Mouse (Mus musculus) MEL (cell line): ENCODE results near the gene Naa35. TPM values are rescaled to one million over a fixed set of nuclear protein-coding genes. Genes with fewer than 3 reads are reported as not detected.

ENCODE experiments used
- DNase-seq: peaks from one replicate; pipeline ENCODE4 v3.0.0; 2011; ENCODE audit warnings: low read depth, low spot score
- H3K27ac ChIP-seq: 2 replicates; pipeline ENCODE4 v1.5.1; 2012; ENCODE audit warnings: low read depth, mild to moderate bottlenecking, control low read depth, low read length, moderate library complexity; ENCODE audit not compliant: control insufficient read depth
- H3K27me3 ChIP-seq, 2 experiments: fragments of 150-350 bp in 1 of 2; sonication (generic) in 1 of 2; 2 replicates each; pipeline ENCODE4 v1.6.1; 2012; ENCODE audit warnings: low read length in 2 of 2, mild to moderate bottlenecking in 2 of 2, improper control_type of control experiment in 1 of 2, moderate library complexity in 1 of 2; ENCODE audit not compliant: insufficient read depth in 2 of 2, control insufficient read depth in 1 of 2
- H3K36me3 ChIP-seq, 2 experiments: 2 replicates each; pipeline ENCODE4 v1.6.1; 2012 to 2014; ENCODE audit warnings: low read length in 2 of 2, improper control_type of control experiment in 1 of 2, inconsistent platforms in 1 of 2, mild to moderate bottlenecking in 1 of 2; ENCODE audit not compliant: insufficient read depth in 2 of 2, control insufficient read depth in 1 of 2
- H3K4me1 ChIP-seq, 2 experiments: fragments of 150-350 bp in 1 of 2; sonication (generic) in 1 of 2; 2 replicates each; pipeline ENCODE4 v1.6.1; 2012; ENCODE audit warnings: low read length in 2 of 2, improper control_type of control experiment in 1 of 2, mild to moderate bottlenecking in 1 of 2; ENCODE audit not compliant: insufficient read depth in 2 of 2, control insufficient read depth in 1 of 2
- H3K4me3 ChIP-seq, 2 experiments: fragments of 150-350 bp in 1 of 2; sonication (generic) in 1 of 2; 2 replicates each; pipeline ENCODE4 v1.5.1; 2012; ENCODE audit warnings: low read depth in 2 of 2, low read length in 2 of 2, mild to moderate bottlenecking in 2 of 2, moderate library complexity in 2 of 2, control low read depth in 1 of 2, improper control_type of control experiment in 1 of 2; ENCODE audit not compliant: control insufficient read depth in 1 of 2, insufficient read depth in 1 of 2
- H3K79me2 ChIP-seq: 2 replicates; pipeline ENCODE4 v1.6.1; 2012; ENCODE audit warnings: mild to moderate bottlenecking, low read length, moderate library complexity; ENCODE audit not compliant: control insufficient read depth, poor library complexity, insufficient read depth
- H3K9ac ChIP-seq: 2 replicates; pipeline ENCODE4 v1.6.1; 2012; ENCODE audit warnings: low read depth, mild to moderate bottlenecking, control low read depth, low read length, moderate library complexity; ENCODE audit not compliant: control insufficient read depth, poor library complexity, severe bottlenecking
- H3K9me3 ChIP-seq: fragments of 150-350 bp; sonication (generic); replicated peaks from 2 replicates; pipeline ENCODE4 v1.6.1; 2012; ENCODE audit warnings: mild to moderate bottlenecking, low read length, improper control_type of control experiment, moderate library complexity; ENCODE audit not compliant: insufficient read depth
- BHLHE40 ChIP-seq: IDR thresholded peaks from 2 replicates; pipeline ENCODE4 v1.6.1; 2012; ENCODE audit warnings: low read depth, mild to moderate bottlenecking, inconsistent platforms, low read length, improper control_type of control experiment, borderline replicate concordance
- CHD1 ChIP-seq: IDR thresholded peaks from 2 replicates; pipeline ENCODE4 v1.6.1; 2012; ENCODE audit warnings: low read depth, mild to moderate bottlenecking, inconsistent platforms, low read length, improper control_type of control experiment
- CHD2 ChIP-seq: IDR thresholded peaks from 2 replicates; pipeline ENCODE4 v1.6.1; 2011; ENCODE audit warnings: low read length, improper control_type of control experiment
- CTCF ChIP-seq, 3 experiments: IDR thresholded peaks in 2 of 3; conservative IDR thresholded peaks in 1 of 3; 2 replicates each; pipeline ENCODE4 v1.5.1; 2011 to 2012; ENCODE audit warnings: low read length in 3 of 3, low read depth in 2 of 3, mild to moderate bottlenecking in 2 of 3, improper control_type of control experiment in 1 of 3, inconsistent platforms in 1 of 3, mixed read lengths in 1 of 3, moderate library complexity in 1 of 3; ENCODE audit not compliant: control insufficient read depth in 1 of 3, insufficient read depth in 1 of 3, poor library complexity in 1 of 3, severe bottlenecking in 1 of 3
- E2F4 ChIP-seq: IDR thresholded peaks from 2 replicates; pipeline ENCODE4 v1.6.1; 2011; ENCODE audit warnings: low read depth, low read length, improper control_type of control experiment, borderline replicate concordance
- ELF1 ChIP-seq: IDR thresholded peaks from 2 replicates; pipeline ENCODE4 v1.6.1; 2014; ENCODE audit warnings: low read depth, mild to moderate bottlenecking, inconsistent platforms, low read length, improper control_type of control experiment, moderate library complexity
- ETS1 ChIP-seq: IDR thresholded peaks from 2 replicates; pipeline ENCODE4 v1.6.1; 2012; ENCODE audit warnings: low read depth, mild to moderate bottlenecking, inconsistent platforms, low read length, improper control_type of control experiment, moderate library complexity
- GATA1 ChIP-seq: IDR thresholded peaks from 2 replicates; pipeline ENCODE4 v1.6.1; 2011; ENCODE audit warnings: low read depth, low read length, improper control_type of control experiment
- JUND ChIP-seq: IDR thresholded peaks from 2 replicates; pipeline ENCODE4 v1.6.1; 2011; ENCODE audit warnings: low read depth, mild to moderate bottlenecking, improper control_type of control experiment, low read length
- KAT2A ChIP-seq: conservative IDR thresholded peaks from 2 replicates; pipeline ENCODE4 v1.6.1; 2012; ENCODE audit warnings: low read depth, low read length, improper control_type of control experiment, inconsistent platforms
- MAX ChIP-seq: IDR thresholded peaks from 2 replicates; pipeline ENCODE4 v1.6.1; 2011; ENCODE audit warnings: low read length, improper control_type of control experiment
- MXI1 ChIP-seq: IDR thresholded peaks from 2 replicates; pipeline ENCODE4 v1.6.1; 2011; ENCODE audit warnings: mild to moderate bottlenecking, low read depth, low read length, improper control_type of control experiment
- MYC ChIP-seq: IDR thresholded peaks from 2 replicates; pipeline ENCODE4 v1.6.1; 2011; ENCODE audit warnings: low read depth, mild to moderate bottlenecking, low read length, improper control_type of control experiment, moderate library complexity
- POLR2A ChIP-seq, 2 experiments: IDR thresholded peaks; 2 replicates each; pipeline ENCODE4 v1.6.1; 2011 to 2012; ENCODE audit warnings: low read length in 2 of 2, mild to moderate bottlenecking in 2 of 2, control low read depth in 1 of 2, improper control_type of control experiment in 1 of 2, low read depth in 1 of 2, moderate library complexity in 1 of 2; ENCODE audit not compliant: control insufficient read depth in 1 of 2, insufficient read depth in 1 of 2, poor library complexity in 1 of 2
- POLR2AphosphoS2 ChIP-seq: IDR thresholded peaks from 2 replicates; pipeline ENCODE4 v1.6.1; 2011; ENCODE audit warnings: low read length, improper control_type of control experiment
- POLR2AphosphoS5 ChIP-seq: IDR thresholded peaks from 2 replicates; pipeline ENCODE4 v1.6.1; 2012; ENCODE audit warnings: low read depth, borderline replicate concordance, mild to moderate bottlenecking, inconsistent platforms, low read length, moderate library complexity, mixed read lengths
- RCOR1 ChIP-seq: IDR thresholded peaks from 2 replicates; pipeline ENCODE4 v1.6.1; 2012; ENCODE audit warnings: low read depth, mild to moderate bottlenecking, inconsistent platforms, low read length, improper control_type of control experiment
- SIN3A ChIP-seq: IDR thresholded peaks from 2 replicates; pipeline ENCODE4 v1.6.1; 2012; ENCODE audit warnings: low read length, improper control_type of control experiment, inconsistent platforms
- SMC3 ChIP-seq: IDR thresholded peaks from 2 replicates; pipeline ENCODE4 v1.6.1; 2011; ENCODE audit warnings: low read depth, low read length, improper control_type of control experiment
- TBP ChIP-seq: IDR thresholded peaks from 2 replicates; pipeline ENCODE4 v1.8.0; 2011; ENCODE audit warnings: low read depth, low read length, improper control_type of control experiment
- TCF12 ChIP-seq: IDR thresholded peaks from 2 replicates; pipeline ENCODE4 v1.6.1; 2014; ENCODE audit warnings: low read depth, mild to moderate bottlenecking, inconsistent platforms, low read length, improper control_type of control experiment, moderate library complexity
- USF1 ChIP-seq: IDR thresholded peaks from 2 replicates; pipeline ENCODE4 v1.6.1; 2014; ENCODE audit warnings: low read depth, mild to moderate bottlenecking, inconsistent platforms, low read length, improper control_type of control experiment, moderate library complexity
- ZC3H11A ChIP-seq: IDR thresholded peaks from 2 replicates; pipeline ENCODE4 v1.6.1; 2012; ENCODE audit warnings: low read depth, mild to moderate bottlenecking, inconsistent platforms, low read length, improper control_type of control experiment
- ZKSCAN1 ChIP-seq: IDR thresholded peaks from 2 replicates; pipeline ENCODE4 v1.6.1; 2012; ENCODE audit warnings: low read depth, mild to moderate bottlenecking, inconsistent platforms, low read length, improper control_type of control experiment, moderate library complexity
- ZMIZ1 ChIP-seq: IDR thresholded peaks from 2 replicates; pipeline ENCODE4 v1.6.1; 2012; ENCODE audit warnings: low read depth, mild to moderate bottlenecking, inconsistent platforms, low read length, improper control_type of control experiment, moderate library complexity
- ZNF384 ChIP-seq: IDR thresholded peaks from 2 replicates; pipeline ENCODE4 v1.6.1; 2012; ENCODE audit warnings: low read depth, mild to moderate bottlenecking, inconsistent platforms, low read length, improper control_type of control experiment
- polyA plus RNA-seq, 2 experiments: library from polyadenylated mRNA; stranded (reverse) in 1 of 2; unstranded in 1 of 2; fragments of >175 nt in 1 of 2; fragments of >200 nt in 1 of 2; gene quantifications; 2 replicates each; pipeline versions ENCODE4 v1.2.1 to v1.2.4; 2012; ENCODE audit warnings: low replicate concordance in 2 of 2, low read depth in 1 of 2; ENCODE audit not compliant: insufficient read length in 2 of 2, insufficient read depth in 1 of 2, missing spikeins in 1 of 2
- total RNA-seq: library from RNA; depleted of rRNA; stranded (reverse); fragments of 300-350 nt; gene quantifications from 2 replicates; pipeline ENCODE4 v1.2.3, GENCODE M21; 2012

Naa35 gene
- total and polyA plus RNA-seq, 3 experiments: 19.5 to 44.4 TPM; not detected in 1

DNA sequence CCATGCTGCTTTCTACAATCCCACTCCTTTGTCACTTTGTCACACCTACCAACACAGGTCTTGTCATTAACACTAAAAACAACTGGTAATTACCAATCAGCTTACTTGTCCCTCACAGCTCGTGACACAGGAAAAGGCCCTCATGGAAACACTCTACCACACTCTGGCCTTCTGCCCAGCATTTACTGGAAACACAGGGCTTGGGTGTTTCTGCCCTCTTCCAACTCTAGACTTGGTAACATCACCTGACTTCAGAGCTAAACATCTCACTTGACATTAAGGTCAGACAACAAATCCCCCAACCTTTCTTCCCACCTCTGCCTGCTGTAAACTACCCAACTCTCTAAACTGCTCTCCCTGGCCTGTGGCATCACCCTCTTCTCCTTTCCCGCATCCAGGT, 38.0 kb upstream of the Naa35 start:
- H3K4me1 ChIP-seq: peaks cover 40 to 48% of the 10 kb centered on the region in 2 experiments
- peak; percentile 34 for DNase-seq
- no peak overlapping the region for H3K9ac ChIP-seq
- TF ChIP-seq ZMIZ1 (no peak), MYC (no peak), CHD2 (no peak), E2F4 (no peak), GATA1 (no peak), ZNF384 (no peak), JUND (no peak), CHD1 (no peak), SIN3A (no peak), USF1 (no peak), POLR2A (IDR thresholded peaks at IDR 0.05; ENCODE audit: control insufficient read depth in 1 of 2, insufficient read depth in 1 of 2, low read depth in 1 of 2, low read length in 2 of 2, poor library complexity in 1 of 2) (no peak), BHLHE40 (no peak), CTCF (IDR thresholded peaks at IDR 0.05 in 2 of 3, conservative IDR thresholded peaks at IDR 0.05 in 1 of 3; ENCODE audit: control insufficient read depth in 1 of 3, insufficient read depth in 1 of 3, low read depth in 2 of 3, low read length in 3 of 3, poor library complexity in 1 of 3, severe bottlenecking in 1 of 3) (no peak), KAT2A (no peak), ZKSCAN1 (no peak), SMC3 (no peak), ETS1 (no peak), MAX (no peak), TBP (no peak)
- TF ChIP-seq, all 39 proteins: peak for 0
- H3K36me3 ChIP-seq: peaks cover 0 to 52% of the 10 kb centered on the region in 2 experiments; a peak in 2 of 4 replicates
- H3K4me3 ChIP-seq: no peak overlapping the region
- H3K9me3 ChIP-seq: no peaks in the 10 kb centered on the region
- H3K79me2 ChIP-seq: peaks cover 37% of the 10 kb centered on the region
- H3K27ac ChIP-seq: no peak overlapping the region
- no peaks in the 10 kb centered on the region for H3K27me3 ChIP-seq

DNA sequence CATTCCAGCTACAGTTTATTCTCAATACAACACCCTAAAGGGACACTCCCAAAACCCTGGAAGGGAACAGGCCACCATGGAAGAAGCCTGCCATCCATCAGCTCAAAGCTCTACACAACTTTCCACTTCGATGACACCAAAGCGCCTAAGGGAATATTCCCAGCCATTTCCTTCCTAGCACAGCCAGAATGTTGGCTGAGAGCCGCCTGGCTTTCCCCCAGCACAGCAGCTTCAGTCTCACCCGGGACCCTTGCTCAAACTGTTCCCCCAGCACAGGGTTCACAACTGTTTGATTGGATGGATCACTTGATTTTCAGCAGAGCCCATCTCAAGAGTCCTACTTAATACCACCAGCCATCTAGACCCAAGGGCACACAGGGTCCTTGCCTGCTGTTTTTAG, 37.3 kb upstream of the Naa35 start:
- Histone ChIP-seq H3K79me2 (peaks cover 41% of the 10 kb centered on the region), H3K4me3 (no peak overlapping the region), H3K27ac (no peak overlapping the region), H3K9ac (no peak overlapping the region), H3K27me3 (no peaks in the 10 kb centered on the region), H3K36me3 (peaks cover 0 to 55% of the 10 kb centered on the region in 2 experiments; a peak in 2 of 4 replicates), H3K9me3 (no peaks in the 10 kb centered on the region), H3K4me1 (peaks cover 41 to 48% of the 10 kb centered on the region in 2 experiments)
- TF ChIP-seq JUND (no peak), MXI1 (no peak), RCOR1 (no peak), ZC3H11A (no peak), CHD1 (no peak), POLR2AphosphoS2 (no peak), TCF12 (no peak), POLR2AphosphoS5 (no peak), ELF1 (no peak)
- no peak for DNase-seq
